Mouse (Mus musculus) right cerebral cortex, adult 2 months (tissue): Measurements from ENCODE around the gene Mocs2.

Experiments used
- DNase-seq, 2 experiments: peaks; one replicate each; pipeline ENCODE4 v3.0.0; 2021 to 2022; ENCODE audit warnings: low spot score in 2 of 2

Gene Mocs2

DNA sequence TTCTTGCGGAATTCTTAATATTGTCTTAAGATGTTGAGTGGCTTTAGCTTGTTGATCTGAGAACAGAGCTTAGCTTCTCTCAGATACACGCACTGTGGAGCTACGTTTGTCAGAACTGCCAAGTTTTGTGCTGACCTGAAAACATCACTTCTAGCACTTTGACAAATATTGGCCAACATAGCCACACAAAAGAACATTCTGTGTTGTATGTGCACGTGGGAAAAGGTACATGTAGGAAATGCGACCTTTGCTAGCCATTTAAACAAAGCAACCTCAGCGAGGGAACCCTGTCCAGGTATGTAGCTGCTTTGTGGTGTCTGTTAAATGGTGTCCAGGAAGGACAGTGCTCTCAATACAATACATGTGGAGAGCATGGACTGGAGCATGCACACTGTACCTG, 36.0 kb downstream of the Mocs2 start:
- DNase-seq = no peak

DNA sequence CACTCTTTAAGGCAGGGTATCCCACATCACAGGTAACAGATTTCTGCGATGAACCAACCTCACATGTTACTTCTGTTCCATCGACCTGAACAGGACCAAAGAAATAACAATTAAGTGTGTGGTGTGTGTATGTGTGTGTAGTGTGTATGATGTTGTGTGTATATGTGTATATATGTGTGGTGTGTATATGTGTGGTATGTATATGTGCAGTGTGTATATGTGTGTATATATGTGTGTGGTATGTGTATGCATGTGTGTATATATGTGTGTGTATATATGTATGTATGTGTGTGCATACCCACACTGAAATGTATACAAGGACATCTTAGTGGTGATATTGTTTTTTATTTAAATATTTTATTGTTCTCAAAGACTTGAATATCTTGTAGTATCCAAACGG, 36.4 kb downstream of the Mocs2 start:
- DNase-seq = no peak

DNA sequence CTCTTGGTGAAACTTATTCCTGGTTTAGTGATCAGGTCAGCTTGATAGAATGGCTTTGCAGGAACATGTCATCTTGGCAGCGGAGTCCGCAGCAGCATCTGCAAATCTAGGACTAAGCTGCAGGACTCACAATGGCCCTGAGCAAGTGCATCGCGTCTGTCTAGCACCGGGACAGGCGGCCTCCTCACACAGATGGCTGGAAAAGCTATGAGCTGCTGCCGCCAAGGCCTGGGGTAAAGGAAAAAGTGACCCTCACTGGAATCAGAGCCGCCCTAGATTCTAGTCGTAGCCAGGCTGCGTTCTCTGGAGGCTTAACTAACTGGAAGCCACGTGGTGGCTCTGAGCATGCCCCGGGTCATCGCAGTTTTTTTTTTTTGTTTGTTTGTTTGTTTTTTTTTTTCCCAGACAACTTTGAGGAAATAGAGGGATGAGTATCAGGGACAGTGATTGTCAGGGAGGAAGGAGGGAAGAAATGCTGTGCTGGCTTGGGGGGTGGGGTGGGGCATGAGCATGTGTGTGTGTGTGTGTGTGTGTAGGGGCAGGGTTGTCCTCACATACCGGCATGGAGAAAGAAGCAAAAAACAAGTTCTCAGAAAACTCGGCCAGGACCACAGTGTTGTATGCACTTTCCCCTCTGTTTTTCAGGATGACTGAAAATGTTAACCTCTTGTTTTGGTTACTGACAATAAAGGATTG, 37.7 kb downstream of the Mocs2 start:
- DNase-seq = no peak

DNA sequence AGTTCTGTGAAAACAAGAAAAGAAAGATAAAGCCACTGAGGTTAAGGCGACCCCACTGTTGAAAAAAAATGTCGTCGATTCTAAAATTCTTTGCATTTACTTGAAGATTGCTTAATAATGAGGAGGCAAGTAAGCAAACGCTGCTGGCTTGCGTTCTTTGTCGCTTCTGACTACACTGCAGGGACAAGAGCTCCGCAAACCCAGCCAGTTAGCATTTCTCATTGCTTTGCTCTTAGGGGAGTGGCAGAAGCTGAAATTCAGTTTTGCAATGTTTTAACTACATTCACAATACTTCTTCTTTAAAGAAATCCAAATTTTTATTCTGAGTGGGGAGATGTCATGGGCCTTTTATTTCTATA, 38.2 kb downstream of the Mocs2 start:
- DNase-seq = no peak

DNA sequence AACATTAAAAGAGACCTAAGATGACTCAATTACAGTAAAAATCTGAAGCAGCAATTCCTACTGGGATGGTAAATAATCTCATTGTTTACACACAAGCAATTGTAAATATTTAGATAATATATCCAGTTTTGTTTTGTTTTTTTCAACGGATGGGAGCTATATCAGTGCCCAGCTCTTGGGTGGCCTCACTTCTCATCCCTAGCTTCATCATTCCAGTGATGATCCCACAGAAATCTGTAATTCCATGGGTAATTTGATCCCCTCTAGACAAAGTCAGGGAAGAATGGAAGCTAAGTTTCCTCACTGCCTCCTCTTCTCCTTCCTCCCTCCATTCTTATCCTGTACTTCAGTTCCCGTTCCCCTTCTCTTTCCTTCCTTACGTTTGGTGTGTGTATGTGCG, 39.5 kb downstream of the Mocs2 start:
- DNase-seq = no peak

DNA sequence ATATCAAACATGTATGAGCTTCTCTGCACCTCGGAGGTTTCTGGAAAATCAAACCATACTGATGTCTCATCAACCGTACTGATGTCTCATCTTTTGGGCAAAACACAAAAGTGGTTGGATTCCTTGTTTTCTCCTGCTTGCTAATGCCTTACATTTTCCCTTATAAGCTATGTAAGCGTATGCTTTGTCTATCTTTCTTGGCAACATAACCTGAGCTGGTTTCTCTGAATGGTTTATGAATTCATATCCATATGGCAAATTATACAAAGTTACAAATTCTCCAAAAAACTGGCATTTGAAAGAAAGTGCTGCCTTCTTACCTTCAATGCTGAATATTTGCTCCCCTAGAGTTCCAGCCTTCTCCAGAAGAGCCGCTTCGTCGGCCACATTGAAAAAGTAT, 56.7 kb downstream of the Mocs2 start:
- DNase-seq = no peak

DNA sequence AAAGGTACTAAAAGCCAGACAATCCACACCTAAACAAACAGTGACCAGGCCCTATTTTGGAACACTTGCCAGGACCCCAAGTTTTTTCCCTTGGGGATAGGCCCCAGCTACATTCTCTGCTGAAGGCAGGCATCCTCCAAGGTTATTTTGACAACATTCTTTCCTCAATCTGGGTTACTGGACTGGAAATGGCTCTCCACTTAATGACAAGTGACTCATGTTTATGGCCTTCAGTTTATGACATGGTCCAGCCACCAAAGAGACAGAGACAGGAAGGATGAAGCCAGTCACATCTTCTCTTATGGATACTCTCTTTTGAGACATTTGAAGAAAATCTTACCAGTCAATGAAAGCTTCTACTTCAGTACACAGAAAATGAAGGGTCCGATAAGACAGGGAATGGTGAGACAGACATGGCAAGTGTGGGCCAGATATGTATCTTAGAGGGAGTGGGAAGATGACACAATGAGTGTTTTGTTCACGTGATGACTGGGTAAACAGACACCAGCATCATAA, 58.0 kb downstream of the Mocs2 start:
- DNase-seq = no peak

DNA sequence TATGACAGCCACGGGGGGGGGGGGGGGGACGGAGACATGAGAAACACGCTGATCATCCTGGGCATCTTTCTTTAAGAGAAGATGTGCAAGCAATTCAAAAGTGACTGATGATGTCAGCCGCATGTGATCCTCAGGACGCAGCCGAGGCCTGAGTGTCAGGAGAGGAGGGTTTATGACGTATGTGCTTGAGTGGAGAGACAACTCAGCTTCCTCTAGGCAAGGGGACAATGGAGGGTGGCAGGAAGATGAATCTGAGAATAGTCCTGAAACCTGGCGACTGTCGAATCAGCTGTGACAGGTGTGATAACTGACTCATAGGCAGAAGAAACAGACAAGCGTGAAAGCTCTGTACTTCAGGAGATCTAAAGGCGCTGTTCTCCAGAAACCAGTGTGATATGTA, 60.6 kb downstream of the Mocs2 start:
- DNase-seq = no peak
